Mouse (Mus musculus) midbrain, embryonic 12.5 days (tissue): ENCODE measurements around the gene Nlrp9b. TPM values are rescaled to one million over a fixed set of nuclear protein-coding genes. Genes with fewer than 3 reads are reported as not detected.
"Not testable (repeated sequence)": the region's sequence is repeated elsewhere in the genome, so short reads cannot be mapped to it uniquely, and the experiment has no call there.

ENCODE experiments used
- ATAC-seq: fragments of 200-750 bp; cut with Nextera tagmentation; 2 replicates; pipeline ENCODE4 v1.8.0; 2017; ENCODE audit warnings: low read depth, moderate TSS enrichment, moderate library complexity; ENCODE audit not compliant: low FRiP score
- H3K27ac ChIP-seq: fragments of 300-500 bp; sonication (generic); replicated peaks from 2 replicates; pipeline ENCODE4 v1.5.1; 2016; ENCODE audit warnings: mild to moderate bottlenecking
- H3K27me3 ChIP-seq: fragments of 300-500 bp; sonication (generic); 2 replicates; pipeline ENCODE4 v1.6.1; 2016; ENCODE audit warnings: mild to moderate bottlenecking
- H3K36me3 ChIP-seq: fragments of 300-500 bp; sonication (generic); 2 replicates; pipeline ENCODE4 v1.6.1; 2016
- H3K4me1 ChIP-seq: fragments of 300-500 bp; sonication (generic); 2 replicates; pipeline ENCODE4 v1.6.1; 2016
- H3K4me2 ChIP-seq: fragments of 300-500 bp; sonication (generic); replicated peaks from 2 replicates; pipeline ENCODE4 v1.6.1; 2016; ENCODE audit warnings: mild to moderate bottlenecking, moderate library complexity
- H3K4me3 ChIP-seq: fragments of 300-500 bp; sonication (generic); 2 replicates; pipeline ENCODE4 v1.5.1; 2016; ENCODE audit warnings: mild to moderate bottlenecking
- H3K9ac ChIP-seq: fragments of 300-500 bp; sonication (generic); replicated peaks from 2 replicates; pipeline ENCODE4 v1.6.1; 2016; ENCODE audit warnings: mild to moderate bottlenecking, moderate library complexity
- H3K9me3 ChIP-seq: fragments of 300-500 bp; sonication (generic); 2 replicates; pipeline ENCODE4 v1.6.1; 2016; ENCODE audit warnings: mild to moderate bottlenecking
- whole genome bisulfite sequencing: fragments of 180-500 bp; shearing (Covaris S2); methylation state at CpG from one replicate; pipeline ENCODE4 v1.1.7; 2016; 5-methylcytosine and 5-hydroxymethylcytosine counted together
- polyA plus RNA-seq: library from polyadenylated mRNA; unstranded; fragments of >200 nt; fragmentation: Nextera tagmentation; extraction: Ambion mirVana; gene quantifications from 2 replicates; pipeline ENCODE4 v1.2.1, GENCODE M21; 2016

Nlrp9b gene
- not detected in 2 replicates for polyA plus RNA-seq

DNA sequence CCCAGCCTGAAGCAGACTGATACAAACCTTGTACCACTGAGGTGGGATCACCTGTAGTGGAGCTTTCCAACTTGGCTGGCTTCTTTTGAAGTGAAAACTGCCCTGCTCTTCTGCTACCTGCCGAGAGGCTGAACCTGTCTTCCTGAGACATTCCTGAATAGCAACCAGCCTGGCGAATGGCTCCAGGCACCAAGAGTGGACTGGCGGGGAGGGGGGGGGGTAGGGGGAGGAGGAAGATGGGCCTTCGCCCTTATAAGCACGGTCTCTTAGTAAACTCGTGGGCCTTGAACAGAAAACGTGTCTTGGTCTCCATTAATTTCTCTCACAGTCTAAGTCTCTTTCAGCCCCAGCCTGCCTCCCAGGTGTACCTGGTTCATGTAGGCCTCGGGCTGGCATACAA is at the start of gene Nlrp9b:
Gene Nlrp9b (plus strand): TSS at position 301 of the 400 bp plus-strand sequence.
- H3K4me1 ChIP-seq, H3K27ac ChIP-seq, ATAC-seq, H3K36me3 ChIP-seq, H3K9ac ChIP-seq, H3K4me2 ChIP-seq, H3K4me3 ChIP-seq, H3K27me3 ChIP-seq: not testable (repeated sequence)
- WGBS: 69% methylated on average over 8 of the region's 8 CpGs
- H3K9me3 ChIP-seq: peaks cover 22% of the 10 kb centered on the region

DNA sequence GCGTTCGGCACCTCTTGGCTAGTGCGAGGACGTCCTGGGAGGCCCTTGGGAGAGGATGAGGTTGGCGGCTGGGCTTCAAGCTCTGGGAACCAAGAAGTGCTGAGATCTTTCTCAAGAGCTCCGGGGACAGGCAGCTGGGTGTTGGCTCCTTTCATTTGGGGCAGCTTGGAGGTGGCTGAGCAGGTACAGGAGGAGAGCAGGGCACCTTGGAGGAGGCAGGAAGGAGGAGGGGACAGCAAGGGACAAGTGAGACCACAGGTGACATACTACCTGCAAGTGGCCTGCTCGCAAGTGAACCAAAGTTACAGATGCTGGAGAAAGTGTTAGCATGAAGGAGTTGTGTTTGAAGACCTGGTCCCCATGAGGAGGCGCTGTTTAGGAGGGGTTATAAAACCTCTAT is 46.6 kb upstream of the Nlrp9b start:
- H3K4me1 ChIP-seq: no peaks in the 10 kb centered on the region
- H3K4me3 ChIP-seq: no peak overlapping the region
- no peak overlapping the region for H3K9ac ChIP-seq
- H3K36me3 ChIP-seq: no peaks in the 10 kb centered on the region
- ATAC-seq: no peak
- no peak overlapping the region for H3K27ac ChIP-seq
- no peaks in the 10 kb centered on the region for H3K9me3 ChIP-seq
- H3K27me3 ChIP-seq: no peaks in the 10 kb centered on the region
- no peak overlapping the region for H3K4me2 ChIP-seq
- WGBS: 90% methylated on average over 8 of the region's 8 CpGs

- Histone ChIP-seq H3K36me3 (no peaks in the 10 kb centered on the region), H3K4me3 (no peak overlapping the region), H3K27me3 (no peaks in the 10 kb centered on the region), H3K27ac (no peak overlapping the region), H3K9me3 (no peaks in the 10 kb centered on the region), H3K4me2 (no peak overlapping the region), H3K9ac (no peak overlapping the region), H3K4me1 (no peaks in the 10 kb centered on the region)
- no peak for ATAC-seq
- WGBS: 96% methylated on average over 5 of the region's 5 CpGs
Observed at GRCm38 (mm10) chr7:19945201-19945600, 46.1 kb upstream of the Nlrp9b start.

DNA sequence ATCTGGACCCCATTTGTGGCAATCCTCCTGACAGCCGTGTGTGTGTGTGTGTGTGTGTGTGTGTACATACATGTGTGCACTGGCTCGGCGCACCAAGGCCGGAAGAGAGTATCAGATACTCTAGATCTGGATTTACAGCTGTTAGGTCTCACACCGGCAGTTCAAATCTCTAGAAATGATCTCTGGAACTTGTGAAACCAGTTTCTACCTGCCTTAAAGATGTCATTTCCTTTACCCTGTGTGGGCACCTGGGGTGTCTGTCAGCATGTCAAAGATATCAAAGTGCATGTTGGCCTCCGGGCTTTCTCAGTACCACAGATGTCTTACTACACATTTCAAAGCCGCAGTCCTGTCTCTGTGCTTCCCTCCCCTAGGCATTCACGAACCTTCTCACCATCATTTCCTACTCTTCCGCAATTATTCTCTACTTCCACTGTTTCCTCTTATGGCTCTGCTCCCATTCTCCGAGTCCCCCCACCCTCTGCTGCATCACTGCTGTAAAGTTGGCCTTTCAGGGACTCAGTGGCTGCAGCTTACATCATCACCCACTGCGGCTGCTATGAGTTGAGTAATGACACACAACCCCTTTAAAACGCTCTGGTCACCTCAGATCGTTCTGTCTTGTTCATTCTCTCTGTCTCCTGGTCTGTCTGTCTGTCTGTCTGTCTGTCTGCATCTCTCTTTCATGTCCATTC is 45.3 kb upstream of the Nlrp9b start:
- Histone ChIP-seq H3K4me2 (no peak overlapping the region), H3K4me3 (no peak overlapping the region), H3K9ac (no peak overlapping the region), H3K27me3 (no peaks in the 10 kb centered on the region), H3K4me1 (no peaks in the 10 kb centered on the region), H3K27ac (no peak overlapping the region), H3K9me3 (no peaks in the 10 kb centered on the region), H3K36me3 (no peaks in the 10 kb centered on the region)
- WGBS: 89% methylated on average over 13 of the region's 13 CpGs
- ATAC-seq: no peak

GRCm38 (mm10) chr7:19948956-19949355 is 42.3 kb upstream of the Nlrp9b start:
- no peak for ATAC-seq
- H3K9ac ChIP-seq: 0 out of 2 replicates have a peak overlapping the region, but pooled peaks have one; percentile 11
- H3K4me3 ChIP-seq: no peak overlapping the region
- H3K27me3 ChIP-seq: no peaks in the 10 kb centered on the region
- H3K4me1 ChIP-seq: no peaks in the 10 kb centered on the region
- H3K27ac ChIP-seq: no peak overlapping the region
- H3K9me3 ChIP-seq: no peaks in the 10 kb centered on the region
- no peak overlapping the region for H3K4me2 ChIP-seq
- H3K36me3 ChIP-seq: no peaks in the 10 kb centered on the region
- 82% methylated on average over 12 of the region's 12 CpGs for WGBS

DNA sequence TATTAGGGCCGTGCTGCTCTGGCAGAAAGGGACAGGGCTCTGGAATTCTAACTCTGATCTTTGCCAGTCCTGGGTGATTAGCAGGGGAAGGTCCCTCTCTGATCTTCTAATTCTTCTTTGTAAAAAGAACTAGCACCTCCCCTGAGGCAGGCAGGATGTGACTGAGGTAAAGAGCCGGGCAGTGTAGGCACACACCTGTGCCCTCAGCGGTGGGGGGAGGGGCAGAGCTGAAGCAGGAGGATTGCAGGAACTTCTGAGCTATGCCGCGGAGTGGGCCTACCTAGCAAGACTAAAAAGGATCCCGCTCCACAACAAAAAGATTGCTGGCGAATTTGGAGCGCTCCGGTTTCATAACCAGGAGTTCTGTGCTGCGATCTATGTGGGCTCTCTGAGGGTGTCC is 41.3 kb upstream of the Nlrp9b start:
- Histone ChIP-seq H3K4me2 (no peak overlapping the region), H3K4me3 (no peak overlapping the region), H3K9ac (no peak overlapping the region), H3K36me3 (no peaks in the 10 kb centered on the region), H3K27me3 (no peaks in the 10 kb centered on the region), H3K4me1 (no peaks in the 10 kb centered on the region), H3K9me3 (no peaks in the 10 kb centered on the region), H3K27ac (no peak overlapping the region)
- WGBS: 62% methylated on average over 10 of the region's 10 CpGs
- no peak for ATAC-seq

GRCm38 (mm10) chr7:19950589-19950988 is 40.7 kb upstream of the Nlrp9b start, which contains the start of gene Igsf23:
Igsf23 (minus strand) TSS chr7:19950756.
- Histone ChIP-seq H3K27ac (no peak within 1 kb of the TSS), H3K9me3 (no peaks in the 10 kb centered on the region), H3K4me2 (no peak within 1 kb of the TSS), H3K4me1 (no peaks in the 10 kb centered on the region), H3K27me3 (no peaks in the 10 kb centered on the region), H3K9ac (no peak within 1 kb of the TSS), H3K4me3 (no peak within 1 kb of the TSS), H3K36me3 (no peaks in the 10 kb centered on the region)
- WGBS: 58% methylated on average over 9 of the region's 9 CpGs
- no peak for ATAC-seq

DNA sequence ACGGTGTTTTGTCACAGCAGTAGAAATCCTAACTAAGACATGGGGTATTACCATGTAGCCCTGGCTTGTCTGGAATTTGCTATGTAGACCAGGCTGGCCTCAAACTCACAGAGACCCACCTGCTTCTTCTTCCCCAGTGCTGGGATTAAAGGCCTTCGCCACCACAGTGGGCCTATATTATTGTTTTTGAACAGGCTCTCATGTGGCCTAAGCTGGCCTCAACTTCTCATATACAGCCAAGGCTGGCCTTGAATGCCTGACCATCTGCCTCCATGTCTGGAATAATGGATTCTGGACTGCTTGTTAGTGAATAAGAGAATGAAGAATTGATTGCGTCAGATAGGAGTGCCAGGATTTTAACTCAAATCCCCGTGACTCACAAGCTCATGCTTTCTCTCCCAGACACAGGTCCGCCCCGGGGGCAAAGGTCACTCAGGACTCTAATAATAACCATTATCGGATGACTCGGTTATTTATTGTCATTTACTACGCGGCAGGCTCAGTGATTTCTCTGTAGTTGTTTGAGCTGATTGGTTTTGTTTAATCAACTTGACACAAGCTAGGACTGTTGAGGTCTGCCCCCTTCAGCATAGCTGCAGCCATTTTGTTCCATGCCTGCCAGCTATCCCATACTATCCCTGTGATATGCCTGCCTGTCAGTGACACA is 38.8 kb upstream of the Nlrp9b start:
- Histone ChIP-seq H3K27me3 (no peaks in the 10 kb centered on the region), H3K4me1 (no peaks in the 10 kb centered on the region), H3K36me3 (no peaks in the 10 kb centered on the region), H3K9ac (no peak overlapping the region), H3K4me2 (no peak overlapping the region), H3K4me3 (no peak overlapping the region), H3K27ac (0 out of 2 replicates have a peak overlapping the region, but pooled peaks have one; percentile 15), H3K9me3 (no peaks in the 10 kb centered on the region)
- ATAC-seq: peak; percentile 59
- 41% methylated on average over 10 of the region's 10 CpGs for WGBS

- Histone ChIP-seq H3K4me3 (no peak overlapping the region), H3K9ac (no peak overlapping the region), H3K4me1 (no peaks in the 10 kb centered on the region), H3K4me2 (no peak overlapping the region), H3K36me3 (no peaks in the 10 kb centered on the region), H3K27ac (no peak overlapping the region), H3K27me3 (no peaks in the 10 kb centered on the region), H3K9me3 (no peaks in the 10 kb centered on the region)
- WGBS: 47% methylated on average over 9 of the region's 9 CpGs
- ATAC-seq: no peak
Observed at GRCm38 (mm10) chr7:19953054-19953453, 38.2 kb upstream of the Nlrp9b start.

DNA sequence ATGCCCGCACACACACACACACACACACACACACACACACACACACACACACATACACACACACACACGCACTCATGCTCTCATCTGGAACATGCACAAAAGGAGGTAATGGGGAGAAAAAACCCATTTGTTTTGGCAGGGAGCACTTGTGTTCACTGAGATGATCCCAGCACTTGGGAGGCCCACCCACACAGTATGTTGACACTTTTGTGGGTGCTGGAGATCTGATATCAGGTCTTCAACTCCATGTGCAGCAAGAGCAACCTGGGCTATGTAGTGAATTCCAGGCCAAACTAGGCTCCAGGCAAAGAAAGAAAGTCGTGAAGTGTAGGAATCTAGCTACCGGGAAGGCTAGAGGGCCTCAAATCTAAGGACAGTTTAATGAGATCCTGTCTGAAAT is 35.4 kb upstream of the Nlrp9b start:
- no peak overlapping the region for H3K9ac ChIP-seq

DNA sequence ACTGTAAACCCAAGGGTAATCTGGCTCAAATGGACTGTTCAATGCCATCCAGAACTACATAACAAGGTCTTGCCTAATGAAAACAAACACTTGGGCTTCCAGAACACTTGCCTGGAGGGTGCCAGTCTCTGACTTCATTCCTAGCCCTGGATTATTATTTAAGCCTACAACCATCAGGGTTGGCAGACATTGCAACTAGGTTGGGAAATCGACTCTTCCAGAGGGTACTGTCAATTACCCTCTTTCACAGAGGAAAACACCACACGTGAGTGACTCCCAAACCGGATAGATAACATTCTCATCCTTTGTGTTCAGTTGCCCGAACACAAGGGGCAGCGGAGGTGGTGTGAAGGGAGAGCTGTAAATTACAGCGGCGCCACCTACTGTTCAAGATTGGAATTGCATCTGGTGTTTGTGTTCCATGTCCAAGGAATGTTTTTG is 34.9 kb upstream of the Nlrp9b start:
- ATAC-seq: peak; percentile 52; the same call in 1 of the 2 replicates
- no peaks in the 10 kb centered on the region for H3K36me3 ChIP-seq
- no peak overlapping the region for H3K4me3 ChIP-seq
- no peaks in the 10 kb centered on the region for H3K9me3 ChIP-seq
- no peak overlapping the region for H3K9ac ChIP-seq
- no peak overlapping the region for H3K4me2 ChIP-seq
- no peaks in the 10 kb centered on the region for H3K27me3 ChIP-seq
- H3K27ac ChIP-seq: no peak overlapping the region
- H3K4me1 ChIP-seq: no peaks in the 10 kb centered on the region
- whole genome bisulfite sequencing: 3% methylated on average over 7 of the region's 7 CpGs

More for the DNA sequence above, 35.4 kb upstream of the Nlrp9b start:
- ATAC-seq: no peak
- no peak overlapping the region for H3K4me2 ChIP-seq
- H3K9me3 ChIP-seq: no peaks in the 10 kb centered on the region
- H3K27ac ChIP-seq: no peak overlapping the region
- no peak overlapping the region for H3K4me3 ChIP-seq
- H3K27me3 ChIP-seq: no peaks in the 10 kb centered on the region
- H3K36me3 ChIP-seq: no peaks in the 10 kb centered on the region
- no peaks in the 10 kb centered on the region for H3K4me1 ChIP-seq
- WGBS: 76% methylated on average over 4 of the region's 4 CpGs

DNA sequence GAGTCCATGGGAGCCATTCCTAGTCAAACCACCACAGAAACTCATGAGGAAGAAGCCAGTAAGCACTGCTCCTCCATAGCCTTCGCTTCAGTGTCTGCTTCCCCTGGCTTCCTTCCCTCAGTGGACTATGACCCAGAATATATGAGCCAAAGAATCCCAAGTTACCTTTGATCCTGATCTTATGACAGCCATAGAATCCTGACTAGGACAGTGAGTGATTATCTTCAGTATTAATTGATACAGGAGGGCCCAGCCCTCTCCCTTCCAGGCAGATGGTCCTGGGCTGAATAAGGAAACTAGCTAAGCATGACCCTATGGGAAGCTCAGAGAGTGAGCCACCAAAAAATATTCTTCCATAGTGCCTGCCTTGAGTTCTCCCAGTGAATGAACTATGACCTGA is 28.8 kb upstream of the Nlrp9b start:
- no peaks in the 10 kb centered on the region for H3K9me3 ChIP-seq
- H3K36me3 ChIP-seq: no peaks in the 10 kb centered on the region
- H3K27ac ChIP-seq: no peak overlapping the region
- no peak overlapping the region for H3K4me3 ChIP-seq
- H3K4me1 ChIP-seq: no peaks in the 10 kb centered on the region
- no peak overlapping the region for H3K4me2 ChIP-seq
- H3K27me3 ChIP-seq: no peaks in the 10 kb centered on the region
- ATAC-seq: no peak
- 70% methylated on average over 1 of the region's 1 CpGs for WGBS
- no peak overlapping the region for H3K9ac ChIP-seq
